8 mouse cellular contexts compared by ENCODE assay signal in genomic region chr4:155398222-155398540, GRCm38 (mm10). TPM values are rescaled to one million over a fixed set of nuclear protein-coding genes. Genes with fewer than 3 reads are reported as not detected.
DNase-seq lines count a peak whose midpoint lies in the region; ATAC-seq lines count a peak whose summit lies in the region.

No protein-coding gene starts in this region.

- H3K9me3 ChIP-seq in megakaryocyte, embryonic 14.5 days = 0 out of 2 replicates have a peak, but pooled peaks cover 9% of the 10 kb centered on the region
- H3K9me3 ChIP-seq in liver, embryonic 13.5 days (replicated peaks) = no peaks in the 10 kb centered on the region
- H3K9me3 ChIP-seq in stomach, embryonic 16.5 days (replicated peaks; ENCODE audit: control insufficient read depth, low read length) = no peaks in the 10 kb centered on the region

- peak; percentile 16 for DNase-seq in embryo, embryonic 10 days (ENCODE audit: low spot score)
- no peak for DNase-seq in embryo, embryonic 9.5 days (ENCODE audit: extremely low spot score)
- no peak for DNase-seq in liver, embryonic 13.5 days
- no peak for DNase-seq in natural killer cell, adult 2 months (ENCODE audit: low spot score in 2 of 2)
- DNase-seq in B cell, adult 2 months = no peak

- ATAC-seq in megakaryocyte, adult 5-6 weeks (ENCODE audit: poor library complexity, severe bottlenecking) = no peak
- no peak for ATAC-seq in liver, embryonic 13.5 days (ENCODE audit: low read depth)
- no peak for ATAC-seq in stomach, embryonic 16.5 days (ENCODE audit: insufficient read depth, low FRiP score)

- H3K27me3 ChIP-seq in megakaryocyte, embryonic 14.5 days (replicated peaks) = peaks cover 75% of the 10 kb centered on the region
- peaks cover 48% of the 10 kb centered on the region for H3K27me3 ChIP-seq in liver, embryonic 13.5 days
- H3K27me3 ChIP-seq in stomach, embryonic 16.5 days (ENCODE audit: control insufficient read depth, insufficient read depth, low read length) = peaks cover 18% of the 10 kb centered on the region

- peaks cover 7% of the 10 kb centered on the region for H3K4me1 ChIP-seq in megakaryocyte, embryonic 14.5 days
- peaks cover 3% of the 10 kb centered on the region; the same call in 1 of the 2 replicates for H3K4me1 ChIP-seq in liver, embryonic 13.5 days (replicated peaks)
- no peaks in the 10 kb centered on the region for H3K4me1 ChIP-seq in stomach, embryonic 16.5 days (ENCODE audit: control insufficient read depth, insufficient read depth, low read length)

- no peaks in the 10 kb centered on the region for H3K36me3 ChIP-seq in megakaryocyte, embryonic 14.5 days (replicated peaks; ENCODE audit: low read length)
- no peaks in the 10 kb centered on the region for H3K36me3 ChIP-seq in liver, embryonic 13.5 days
- no peaks in the 10 kb centered on the region for H3K36me3 ChIP-seq in stomach, embryonic 16.5 days (ENCODE audit: control insufficient read depth, insufficient read depth, low read length)

- peak overlapping the region; percentile 3 for H3K4me3 ChIP-seq in megakaryocyte, embryonic 14.5 days (replicated peaks)
- H3K4me3 ChIP-seq in liver, embryonic 13.5 days (replicated peaks) = 0 out of 2 replicates have a peak overlapping the region, but pooled peaks have one; percentile 35
- H3K4me3 ChIP-seq in stomach, embryonic 16.5 days (replicated peaks; ENCODE audit: low read length) = peak overlapping the region; percentile 43

- H3K9ac ChIP-seq in liver, embryonic 13.5 days = no peak overlapping the region
- no peak overlapping the region for H3K9ac ChIP-seq in stomach, embryonic 16.5 days (ENCODE audit: low read length)

- no peak overlapping the region for H3K27ac ChIP-seq in liver, embryonic 13.5 days
- no peak overlapping the region for H3K27ac ChIP-seq in stomach, embryonic 16.5 days (ENCODE audit: low read length)

- WGBS in liver, embryonic 13.5 days (ENCODE audit: insufficient replicate concordance) = 7% methylated on average over 9 of the region's 9 CpGs
- WGBS in stomach, embryonic 16.5 days = 5% methylated on average over 9 of the region's 9 CpGs

- peak overlapping the region; percentile 66 for H3K4me2 ChIP-seq in liver, embryonic 13.5 days
- H3K4me2 ChIP-seq in stomach, embryonic 16.5 days (ENCODE audit: low read depth, low read length) = peak overlapping the region; percentile 75

RNA-seq across cellular contexts. Expression of gene Gabrd, which starts 0.3 kb away (rescaled TPM):
- polyA plus RNA-seq in megakaryocyte, embryonic 14.5 days (2012; ENCODE audit: insufficient read depth, low replicate concordance) = not detected in 2 replicates
- 0.25 TPM in 1 of 2 replicates, not detected in the other for total RNA-seq in megakaryocyte, adult 5-6 weeks (2015)
- 0.11 TPM in 1 of 2 replicates, not detected in the other for total RNA-seq in megakaryocyte, adult 5-6 weeks (2017)
- polyA plus RNA-seq in liver, embryonic 13.5 days (2015; fragmentation: Nextera tagmentation; extraction: Ambion mirVana) = not detected in 2 replicates
- 0.23 TPM in 1 of 2 replicates, not detected in the other for polyA plus RNA-seq in stomach, embryonic 16.5 days (2015; fragmentation: Nextera tagmentation; extraction: Ambion mirVana)

RNA-seq across cellular contexts. Expression of gene Cfap74, which starts 10.8 kb away (rescaled TPM):
- polyA plus RNA-seq in megakaryocyte, embryonic 14.5 days (2012; ENCODE audit: insufficient read depth, low replicate concordance) = not detected in 2 replicates
- 0.25 TPM in 1 of 2 replicates, not detected in the other for total RNA-seq in megakaryocyte, adult 5-6 weeks (2015)
- 0.04 and 0.07 TPM in 2 replicates for total RNA-seq in megakaryocyte, adult 5-6 weeks (2017)
- polyA plus RNA-seq in liver, embryonic 13.5 days (2015; fragmentation: Nextera tagmentation; extraction: Ambion mirVana) = 0.09 and 0.13 TPM in 2 replicates
- polyA plus RNA-seq in stomach, embryonic 16.5 days (2015; fragmentation: Nextera tagmentation; extraction: Ambion mirVana) = 2.1 and 2.8 TPM in 2 replicates

RNA-seq across cellular contexts. Expression of gene Prkcz, which starts 37.0 kb away (rescaled TPM):
- not detected in 2 replicates for polyA plus RNA-seq in megakaryocyte, embryonic 14.5 days (2012; ENCODE audit: insufficient read depth, low replicate concordance)
- 0.07 TPM in 1 of 2 replicates, not detected in the other for total RNA-seq in megakaryocyte, adult 5-6 weeks (2015)
- 0.12 and 0.18 TPM in 2 replicates for total RNA-seq in megakaryocyte, adult 5-6 weeks (2017)
- 1.9 and 2.2 TPM in 2 replicates for polyA plus RNA-seq in liver, embryonic 13.5 days (2015; fragmentation: Nextera tagmentation; extraction: Ambion mirVana)
- 16.7 and 16.8 TPM in 2 replicates for polyA plus RNA-seq in stomach, embryonic 16.5 days (2015; fragmentation: Nextera tagmentation; extraction: Ambion mirVana)
